Mouse (Mus musculus) heart, embryonic 15.5 days (tissue): ENCODE data around the gene Itpa. TPM values are rescaled to one million over a fixed set of nuclear protein-coding genes. Genes with fewer than 3 reads are reported as not detected.

Experiments used
- ATAC-seq: fragments of 200-750 bp; cut with Nextera tagmentation; replicated peaks from 2 replicates; pipeline ENCODE4 v1.8.0; 2017; ENCODE audit warnings: low read depth, moderate TSS enrichment; ENCODE audit not compliant: insufficient number of reproducible peaks, insufficient read depth, low FRiP score
- H3K27ac ChIP-seq: fragments of 300-500 bp; sonication (generic); 2 replicates; pipeline ENCODE4 v1.5.1; 2015; ENCODE audit warnings: mild to moderate bottlenecking, inconsistent platforms
- H3K27me3 ChIP-seq: fragments of 300-500 bp; sonication (generic); 2 replicates; pipeline ENCODE4 v1.6.1; 2015; ENCODE audit warnings: inconsistent platforms
- H3K36me3 ChIP-seq: fragments of 300-500 bp; sonication (generic); 2 replicates; pipeline ENCODE4 v1.6.1; 2015; ENCODE audit warnings: mild to moderate bottlenecking, inconsistent platforms
- H3K4me1 ChIP-seq: fragments of 300-500 bp; sonication (generic); replicated peaks from 2 replicates; pipeline ENCODE4 v1.6.1; 2015; ENCODE audit warnings: inconsistent platforms
- H3K4me2 ChIP-seq: fragments of 300-500 bp; sonication (generic); 2 replicates; pipeline ENCODE4 v1.6.1; 2015; ENCODE audit warnings: inconsistent platforms, mild to moderate bottlenecking, moderate library complexity
- H3K4me3 ChIP-seq: fragments of 300-500 bp; sonication (generic); 2 replicates; pipeline ENCODE4 v1.5.1; 2015; ENCODE audit warnings: mild to moderate bottlenecking, inconsistent platforms
- H3K9ac ChIP-seq: fragments of 300-500 bp; sonication (generic); 2 replicates; pipeline ENCODE4 v1.6.1; 2015; ENCODE audit warnings: mild to moderate bottlenecking, inconsistent platforms
- H3K9me3 ChIP-seq: fragments of 300-500 bp; sonication (generic); replicated peaks from 2 replicates; pipeline ENCODE4 v1.6.1; 2016; ENCODE audit warnings: inconsistent platforms
- WGBS: fragments of 180-500 bp; shearing (Covaris S2); methylation state at CpG from one replicate; pipeline ENCODE4 v1.1.7; 2015; ENCODE audit warnings: mixed read lengths; 5-methylcytosine and 5-hydroxymethylcytosine counted together
- polyA plus RNA-seq: library from polyadenylated mRNA; unstranded; fragments of >200 nt; fragmentation: Nextera tagmentation; extraction: Ambion mirVana; gene quantifications from 2 replicates; pipeline ENCODE4 v1.2.1, GENCODE M21; 2015

Gene Itpa
- polyA plus RNA-seq, 1 experiment from 2014 or later = 74.3 TPM

GRCm38 (mm10) chr2:130697153-130697810, 29.9 kb downstream of the Itpa start, which contains the start of gene Slc4a11:
Gene Slc4a11 (minus strand): TSS chr2:130697519.
- H3K4me3 ChIP-seq = peak within 1 kb of the TSS; percentile 65
- no peak within 1 kb of the TSS for H3K27ac ChIP-seq
- no peaks in the 10 kb centered on the region for H3K9me3 ChIP-seq
- peak within 1 kb of the TSS; percentile 100 for H3K4me2 ChIP-seq
- peaks cover 17% of the 10 kb centered on the region for H3K4me1 ChIP-seq
- under 1% methylated on average over 65 of the region's 65 CpGs for WGBS
- peaks cover 58% of the 10 kb centered on the region for H3K27me3 ChIP-seq
- no peaks in the 10 kb centered on the region for H3K36me3 ChIP-seq
- H3K9ac ChIP-seq = peak within 1 kb of the TSS; percentile 52
- ATAC-seq = peak; percentile 59

DNA sequence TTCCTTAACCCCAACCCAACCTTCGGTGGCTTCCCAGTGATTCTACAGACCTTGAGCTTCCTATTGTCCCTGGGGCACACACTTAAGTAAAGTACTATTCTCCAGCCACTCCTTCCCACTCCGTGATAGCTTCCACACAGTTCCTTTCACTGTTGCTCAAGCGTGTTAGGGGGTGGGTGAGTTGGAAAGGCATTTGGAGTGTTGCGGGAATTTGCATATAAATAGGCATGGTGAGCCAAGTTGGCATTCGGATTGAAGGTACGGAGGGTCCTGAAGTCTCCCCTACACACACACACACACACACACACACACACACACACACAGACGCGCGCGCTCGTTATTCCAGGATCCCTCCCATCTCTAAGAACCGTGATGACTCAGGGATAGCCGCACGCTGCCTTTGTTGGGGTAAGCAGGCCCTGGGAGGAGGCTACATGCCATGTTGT, 30.4 kb downstream of the Itpa start:
- Histone ChIP-seq H3K9me3 (no peaks in the 10 kb centered on the region), H3K4me2 (peak overlapping the region; percentile 100), H3K27me3 (peaks cover 58% of the 10 kb centered on the region), H3K9ac (peak overlapping the region; percentile 52), H3K27ac (no peak overlapping the region), H3K36me3 (no peaks in the 10 kb centered on the region), H3K4me1 (peaks cover 17% of the 10 kb centered on the region), H3K4me3 (peak overlapping the region; percentile 65)
- 5% methylated on average over 14 of the region's 14 CpGs for WGBS
- ATAC-seq = no peak

DNA sequence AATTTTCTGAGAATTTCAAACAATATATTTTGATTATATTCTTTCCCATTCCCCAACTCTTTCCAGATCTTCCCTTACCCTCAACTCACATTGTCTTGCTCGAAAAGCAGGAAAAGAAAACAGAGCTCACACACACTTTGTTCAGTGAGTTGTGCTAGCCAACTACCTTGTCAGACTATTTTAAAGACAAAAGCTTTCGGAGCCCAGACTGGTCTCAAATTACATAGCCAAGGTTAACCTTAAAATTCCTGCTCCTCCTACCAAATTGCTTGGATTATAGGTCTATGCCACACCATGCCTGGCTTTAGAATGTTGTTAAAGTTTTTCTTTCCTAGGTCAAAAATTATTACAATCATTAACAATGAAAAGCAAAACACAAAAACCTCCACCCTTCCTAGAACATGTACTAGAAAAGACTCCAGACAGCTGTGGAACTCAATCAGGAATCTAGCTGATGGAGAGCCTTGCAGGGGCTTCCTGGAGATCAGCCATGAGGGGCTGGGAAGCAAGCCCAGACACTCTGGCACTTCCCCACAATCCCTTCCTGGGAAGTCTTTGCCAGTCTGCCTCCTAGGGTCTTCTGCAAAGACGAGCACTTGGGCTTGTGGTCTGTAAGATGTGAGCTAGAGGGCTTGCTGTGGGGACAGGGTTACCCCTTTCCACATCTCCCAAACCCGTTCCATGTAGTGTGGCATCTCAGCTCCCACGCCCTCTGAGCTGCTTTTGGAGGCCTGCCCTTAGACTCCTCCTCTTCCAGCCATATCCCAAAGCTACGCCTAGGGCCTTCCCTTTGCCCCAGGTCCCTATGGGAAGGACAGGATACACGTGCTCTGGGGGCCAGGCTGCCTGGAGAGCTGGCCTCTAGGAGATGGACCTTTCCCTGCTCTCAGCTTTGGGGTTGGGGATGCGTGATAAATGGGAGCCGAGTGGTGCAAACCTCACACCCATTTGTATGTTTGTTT, 36.9 kb downstream of the Itpa start:
- Histone ChIP-seq H3K27me3 (peaks cover 6% of the 10 kb centered on the region; the same call in 1 of the 2 replicates), H3K36me3 (peaks cover 17% of the 10 kb centered on the region), H3K27ac (peak overlapping the region; percentile 51), H3K9ac (no peak overlapping the region), H3K4me3 (no peak overlapping the region), H3K4me2 (no peak overlapping the region), H3K4me1 (peaks cover 16% of the 10 kb centered on the region), H3K9me3 (no peaks in the 10 kb centered on the region)
- 55% methylated on average over 9 of the region's 9 CpGs for WGBS
- no peak; the same call in 1 of the 2 replicates for ATAC-seq

- 71% methylated on average over 6 of the region's 6 CpGs for WGBS
- Histone ChIP-seq H3K9ac (no peak overlapping the region), H3K4me3 (no peak overlapping the region), H3K27me3 (peaks cover under 1% of the 10 kb centered on the region; the same call in 1 of the 2 replicates), H3K9me3 (no peaks in the 10 kb centered on the region), H3K36me3 (peaks cover 23% of the 10 kb centered on the region), H3K4me1 (peaks cover 16% of the 10 kb centered on the region), H3K27ac (no peak overlapping the region; the same call in 1 of the 2 replicates), H3K4me2 (no peak overlapping the region)
- no peak for ATAC-seq
Observed at GRCm38 (mm10) chr2:130705178-130705577, 37.8 kb downstream of the Itpa start.

DNA sequence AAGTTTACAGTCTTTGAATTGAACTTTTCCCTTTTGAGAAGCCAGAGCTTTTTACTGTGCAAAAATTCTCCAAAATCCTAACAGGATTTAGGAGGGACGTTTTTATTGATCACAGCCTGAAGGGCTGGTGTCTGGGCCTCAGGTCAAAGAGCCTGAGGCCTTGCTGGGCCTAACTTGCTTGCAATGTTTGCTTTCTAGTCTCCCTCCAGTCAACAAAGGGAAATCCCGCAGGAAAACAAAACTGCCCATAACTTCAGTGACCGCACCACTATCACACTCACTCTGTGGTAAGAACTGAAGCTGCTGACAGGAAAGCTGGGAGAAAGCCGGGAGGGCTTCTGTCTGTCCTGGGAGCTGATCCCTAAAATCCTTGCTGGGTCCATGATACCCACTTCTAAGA, 39.2 kb downstream of the Itpa start:
- H3K4me2 ChIP-seq = no peak overlapping the region
- H3K36me3 ChIP-seq = peaks cover 38% of the 10 kb centered on the region
- peaks cover 16% of the 10 kb centered on the region for H3K4me1 ChIP-seq
- no peaks in the 10 kb centered on the region for H3K9me3 ChIP-seq
- 57% methylated on average over 4 of the region's 4 CpGs for WGBS
- H3K27ac ChIP-seq = no peak overlapping the region
- no peak overlapping the region for H3K9ac ChIP-seq
- no peaks in the 10 kb centered on the region for H3K27me3 ChIP-seq
- no peak overlapping the region for H3K4me3 ChIP-seq
- ATAC-seq = no peak

DNA sequence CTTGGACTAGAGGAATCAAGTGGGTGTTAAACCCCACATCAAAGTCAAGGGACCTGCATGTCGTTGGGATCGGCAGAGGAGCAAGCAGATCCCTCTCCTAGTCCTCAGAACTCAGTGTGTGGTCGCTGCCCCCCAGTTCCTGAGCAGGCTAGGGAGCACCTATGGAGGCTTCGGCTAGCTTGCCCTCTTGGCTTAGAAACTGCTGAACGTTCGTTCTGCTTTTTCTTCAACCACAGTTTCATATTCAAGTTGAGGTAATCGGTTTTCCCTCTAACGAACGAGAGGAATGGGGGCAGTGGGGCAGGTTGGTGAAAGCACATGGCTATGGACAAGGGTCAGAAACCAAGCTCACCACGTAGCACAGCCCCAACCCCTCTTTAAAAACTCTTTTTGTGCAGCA, 39.6 kb downstream of the Itpa start:
- no peak overlapping the region for H3K4me2 ChIP-seq
- H3K36me3 ChIP-seq = peaks cover 42% of the 10 kb centered on the region
- H3K9ac ChIP-seq = no peak overlapping the region
- H3K4me3 ChIP-seq = no peak overlapping the region
- no peak for ATAC-seq
- H3K27ac ChIP-seq = no peak overlapping the region
- WGBS = 55% methylated on average over 10 of the region's 10 CpGs
- no peaks in the 10 kb centered on the region for H3K9me3 ChIP-seq
- H3K4me1 ChIP-seq = peaks cover 16% of the 10 kb centered on the region
- no peaks in the 10 kb centered on the region for H3K27me3 ChIP-seq

DNA sequence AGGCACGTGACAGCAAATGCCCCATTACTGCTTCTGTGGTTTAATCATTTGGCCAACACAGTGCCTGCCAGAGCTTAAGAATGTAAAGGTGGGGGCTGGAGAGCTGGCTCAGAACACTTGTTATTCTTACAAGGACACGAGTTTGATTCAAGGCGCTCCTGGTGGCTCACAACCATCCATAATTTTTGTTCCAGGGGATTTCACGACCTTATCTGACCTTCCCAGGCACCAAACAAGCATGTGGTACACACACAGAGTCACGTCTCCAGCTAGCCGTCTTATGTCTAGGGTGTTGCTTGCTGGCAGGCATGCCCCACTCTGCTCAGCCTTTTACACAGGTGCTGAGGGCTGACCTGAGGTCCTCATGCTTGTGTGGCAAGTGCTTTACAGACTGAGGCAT, 50.5 kb downstream of the Itpa start:
- no peaks in the 10 kb centered on the region for H3K4me1 ChIP-seq
- H3K9me3 ChIP-seq = no peaks in the 10 kb centered on the region
- WGBS = 66% methylated on average over 6 of the region's 6 CpGs
- H3K4me2 ChIP-seq = no peak overlapping the region
- no peak for ATAC-seq
- no peak overlapping the region for H3K27ac ChIP-seq
- no peaks in the 10 kb centered on the region for H3K27me3 ChIP-seq
- H3K36me3 ChIP-seq = peaks cover 81% of the 10 kb centered on the region
- no peak overlapping the region for H3K4me3 ChIP-seq
- H3K9ac ChIP-seq = no peak overlapping the region

- Histone ChIP-seq H3K27ac (no peak overlapping the region), H3K9me3 (no peaks in the 10 kb centered on the region), H3K4me1 (no peaks in the 10 kb centered on the region), H3K4me3 (no peak overlapping the region), H3K27me3 (no peaks in the 10 kb centered on the region), H3K9ac (no peak overlapping the region), H3K4me2 (no peak overlapping the region), H3K36me3 (peaks cover 93% of the 10 kb centered on the region)
- WGBS = 81% methylated on average over 4 of the region's 4 CpGs
- no peak for ATAC-seq
Observed at GRCm38 (mm10) chr2:130724369-130724768, 57.0 kb downstream of the Itpa start.

- H3K27me3 ChIP-seq = no peaks in the 10 kb centered on the region
- WGBS = 85% methylated on average over 1 of the region's 1 CpGs
- H3K9me3 ChIP-seq = no peaks in the 10 kb centered on the region
- H3K36me3 ChIP-seq = peaks cover 97% of the 10 kb centered on the region
- H3K27ac ChIP-seq = no peak overlapping the region
- H3K4me1 ChIP-seq = no peaks in the 10 kb centered on the region
- ATAC-seq = no peak
- no peak overlapping the region for H3K4me3 ChIP-seq
- H3K9ac ChIP-seq = no peak overlapping the region
- no peak overlapping the region for H3K4me2 ChIP-seq
Observed at GRCm38 (mm10) chr2:130727752-130728151, 60.3 kb downstream of the Itpa start.

- H3K9ac ChIP-seq = no peak overlapping the region
- no peak overlapping the region for H3K27ac ChIP-seq
- H3K4me2 ChIP-seq = no peak overlapping the region
- no peak overlapping the region for H3K4me3 ChIP-seq
- H3K27me3 ChIP-seq = no peaks in the 10 kb centered on the region
- 75% methylated on average over 2 of the region's 2 CpGs for WGBS
- no peaks in the 10 kb centered on the region for H3K9me3 ChIP-seq
- no peaks in the 10 kb centered on the region for H3K4me1 ChIP-seq
- ATAC-seq = no peak
- H3K36me3 ChIP-seq = peaks cover 95% of the 10 kb centered on the region
Observed at GRCm38 (mm10) chr2:130728906-130729585, 61.6 kb downstream of the Itpa start.

GRCm38 (mm10) chr2:130730746-130731145, 63.3 kb downstream of the Itpa start:
- Histone ChIP-seq H3K4me2 (no peak overlapping the region), H3K9me3 (no peaks in the 10 kb centered on the region), H3K27ac (no peak overlapping the region), H3K27me3 (no peaks in the 10 kb centered on the region), H3K4me1 (no peaks in the 10 kb centered on the region), H3K36me3 (peaks cover 93% of the 10 kb centered on the region), H3K4me3 (no peak overlapping the region), H3K9ac (no peak overlapping the region)
- no peak for ATAC-seq
- 81% methylated on average over 9 of the region's 9 CpGs for WGBS
